14 mouse cellular contexts compared by ENCODE assay signal in the genomic region with DNA sequence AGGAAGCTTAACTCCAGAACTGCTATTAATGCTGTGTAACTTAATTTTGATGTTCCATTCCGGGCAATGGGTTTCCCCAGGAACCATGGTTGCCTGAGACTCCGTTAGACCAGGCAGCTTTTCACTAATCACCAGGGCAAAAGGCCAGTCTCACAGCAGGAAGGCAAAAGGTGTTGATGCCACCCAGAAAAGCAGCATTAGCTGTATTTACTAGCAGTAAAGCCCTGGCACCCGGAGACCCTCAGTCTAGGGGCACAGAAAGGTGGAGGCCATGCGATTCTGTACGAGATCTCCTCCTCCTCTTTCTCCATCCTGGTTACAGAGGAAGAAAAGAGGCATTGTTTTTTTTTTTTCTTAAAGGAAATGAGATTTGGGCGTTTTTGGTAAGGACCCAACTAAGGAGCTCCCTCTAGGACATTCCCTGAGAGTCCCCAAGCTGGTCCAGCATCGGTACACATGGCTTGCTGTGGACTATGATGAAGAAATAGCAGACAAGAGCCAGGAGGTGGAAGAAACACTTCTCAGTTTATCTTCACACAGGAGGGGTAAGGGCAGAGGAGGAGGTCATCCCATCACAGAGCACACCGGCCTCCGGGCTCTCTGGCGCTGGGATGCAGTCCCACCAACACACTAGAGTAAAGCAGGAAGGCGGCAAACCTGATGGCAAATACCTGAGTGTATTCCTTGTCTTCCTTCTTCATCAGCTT. TPM values are rescaled to one million over a fixed set of nuclear protein-coding genes. Genes with fewer than 3 reads are reported as not detected.
DNase-seq lines count a peak whose midpoint lies in the region; ATAC-seq lines count a peak whose summit lies in the region.
"Had no signal": no experiment of that assay in that cellular context is flagged by ENCODE, and none has a peak within 500 bp of the region (broad histone marks: within the 10 kb centered on the region; RNA-seq: fewer than 3 reads in every experiment).

No protein-coding gene starts in this region.

- H3K27me3 ChIP-seq in hindbrain, embryonic 13.5 days = no peaks in the 10 kb centered on the region
- H3K27me3 ChIP-seq in hindbrain, embryonic 14.5 days (ENCODE audit: control insufficient read depth, insufficient read depth, low read length) = no peaks in the 10 kb centered on the region
- H3K27me3 ChIP-seq in megakaryocyte, embryonic 14.5 days (replicated peaks) = no peaks in the 10 kb centered on the region
- H3K27me3 ChIP-seq: forebrain, embryonic 15.5 days; hindbrain, embryonic 15.5 days had no signal

- H3K4me1 ChIP-seq in hindbrain, embryonic 13.5 days (replicated peaks) = peaks cover 30% of the 10 kb centered on the region
- H3K4me1 ChIP-seq in hindbrain, embryonic 14.5 days (replicated peaks; ENCODE audit: control insufficient read depth, insufficient read depth, low read length) = peaks cover 20% of the 10 kb centered on the region
- H3K4me1 ChIP-seq in megakaryocyte, embryonic 14.5 days = peaks cover 61% of the 10 kb centered on the region

- H3K4me3 ChIP-seq in hindbrain, embryonic 13.5 days = no peak overlapping the region
- no peak overlapping the region for H3K4me3 ChIP-seq in hindbrain, embryonic 14.5 days (replicated peaks; ENCODE audit: low read length)
- H3K4me3 ChIP-seq in megakaryocyte, embryonic 14.5 days (replicated peaks) = peak overlapping the region; percentile 16
- H3K4me3 ChIP-seq: forebrain, embryonic 15.5 days; hindbrain, embryonic 15.5 days had no signal

- ATAC-seq in hindbrain, embryonic 13.5 days (ENCODE audit: low FRiP score) = no peak
- ATAC-seq in hindbrain, embryonic 14.5 days (ENCODE audit: low FRiP score) = no peak
- no peak for ATAC-seq in megakaryocyte, adult 5-6 weeks (ENCODE audit: poor library complexity, severe bottlenecking)
- ATAC-seq: forebrain, embryonic 15.5 days had no signal

- peak; percentile 67 for DNase-seq in cerebellum, adult 9-10 months
- DNase-seq in cerebellum, adult 11 months = no peak
- no peak for DNase-seq in hindbrain, embryonic 14.5 days (ENCODE audit: low spot score)
- DNase-seq in cerebellum, adult 9-11 months = peak; percentile 52
- no peak for DNase-seq in adrenal gland, postnatal 36 days
- DNase-seq: kidney, adult 2 months; layer of hippocampus, adult 9-11 months had no signal

- 74% methylated on average over 11 of the region's 11 CpGs for WGBS in hindbrain, embryonic 13.5 days
- 76% methylated on average over 11 of the region's 11 CpGs for WGBS in hindbrain, embryonic 14.5 days

- peaks cover 41% of the 10 kb centered on the region for H3K36me3 ChIP-seq in hindbrain, embryonic 13.5 days
- H3K36me3 ChIP-seq in hindbrain, embryonic 14.5 days (replicated peaks; ENCODE audit: control insufficient read depth, insufficient read depth) = peaks cover 19% of the 10 kb centered on the region
- peaks cover 61% of the 10 kb centered on the region for H3K36me3 ChIP-seq in megakaryocyte, embryonic 14.5 days (replicated peaks; ENCODE audit: low read length)

- H3K4me2 ChIP-seq in hindbrain, embryonic 13.5 days = no peak overlapping the region
- H3K4me2 ChIP-seq in hindbrain, embryonic 14.5 days (replicated peaks) = no peak overlapping the region
- H3K4me2 ChIP-seq: forebrain, embryonic 15.5 days; hindbrain, embryonic 15.5 days had no signal

- H3K9ac ChIP-seq in hindbrain, embryonic 13.5 days = peak overlapping the region; percentile 1
- no peak overlapping the region for H3K9ac ChIP-seq in hindbrain, embryonic 14.5 days
- H3K9ac ChIP-seq: forebrain, embryonic 15.5 days; hindbrain, embryonic 15.5 days had no signal

- no peaks in the 10 kb centered on the region for H3K9me3 ChIP-seq in hindbrain, embryonic 13.5 days
- H3K9me3 ChIP-seq in hindbrain, embryonic 14.5 days (ENCODE audit: control insufficient read depth, low read length) = no peaks in the 10 kb centered on the region
- peaks cover 7% of the 10 kb centered on the region; the same call in 1 of the 2 replicates for H3K9me3 ChIP-seq in megakaryocyte, embryonic 14.5 days
- H3K9me3 ChIP-seq: forebrain, embryonic 15.5 days; G1E; hindbrain, embryonic 15.5 days had no signal

- no peak overlapping the region for H3K27ac ChIP-seq in hindbrain, embryonic 13.5 days
- H3K27ac ChIP-seq in hindbrain, embryonic 14.5 days = no peak overlapping the region
- H3K27ac ChIP-seq: forebrain, embryonic 15.5 days; hindbrain, embryonic 15.5 days had no signal

RNA-seq across cellular contexts. Expression of a gene that starts 2.9 kb away (rescaled TPM):
- 82.0 and 82.8 TPM in 2 replicates for polyA plus RNA-seq in hindbrain, embryonic 13.5 days (2015; fragmentation: Nextera tagmentation; extraction: Ambion mirVana)
- 64.1 and 64.5 TPM in 2 replicates for polyA plus RNA-seq in hindbrain, embryonic 14.5 days (2014; fragmentation: Nextera tagmentation; extraction: Ambion mirVana)
- polyA plus RNA-seq in megakaryocyte, embryonic 14.5 days (2012; ENCODE audit: insufficient read depth, low replicate concordance) = 2.4 and 4.0 TPM in 2 replicates
- 99.8 and 112 TPM in 2 replicates for total RNA-seq in megakaryocyte, adult 5-6 weeks (2015)
- total RNA-seq in megakaryocyte, adult 5-6 weeks (2017) = 174 and 189 TPM in 2 replicates
- 10 to 100 TPM; 31.0 to 35.9 TPM for total RNA-seq in adrenal gland, postnatal 36 days (2021)

RNA-seq across cellular contexts. Expression of a gene that starts 2.9 kb away (rescaled TPM):
- 0.04 TPM in 1 of 2 replicates, not detected in the other for polyA plus RNA-seq in hindbrain, embryonic 13.5 days (2015; fragmentation: Nextera tagmentation; extraction: Ambion mirVana)
- 0.10 and 0.17 TPM in 2 replicates for polyA plus RNA-seq in hindbrain, embryonic 14.5 days (2014; fragmentation: Nextera tagmentation; extraction: Ambion mirVana)
- polyA plus RNA-seq in megakaryocyte, embryonic 14.5 days (2012; ENCODE audit: insufficient read depth, low replicate concordance) = not detected in 2 replicates
- total RNA-seq in megakaryocyte, adult 5-6 weeks (2015) = not detected in 2 replicates
- not detected in 2 replicates for total RNA-seq in megakaryocyte, adult 5-6 weeks (2017)
- not detected for total RNA-seq in adrenal gland, postnatal 36 days (2021)
- total RNA-seq: G1E; gastrocnemius, postnatal 4 days had no signal
- polyA plus RNA-seq: G1E; kidney, adult 2 months had no signal

RNA-seq across cellular contexts. Expression of a gene that starts 47.7 kb away (rescaled TPM):
- 0.66 and 0.79 TPM in 2 replicates for polyA plus RNA-seq in hindbrain, embryonic 13.5 days (2015; fragmentation: Nextera tagmentation; extraction: Ambion mirVana)
- 1.1 and 2.0 TPM in 2 replicates for polyA plus RNA-seq in hindbrain, embryonic 14.5 days (2014; fragmentation: Nextera tagmentation; extraction: Ambion mirVana)
- polyA plus RNA-seq in megakaryocyte, embryonic 14.5 days (2012; ENCODE audit: insufficient read depth, low replicate concordance) = not detected in 2 replicates
- total RNA-seq in megakaryocyte, adult 5-6 weeks (2015) = 0.47 and 1.2 TPM in 2 replicates
- total RNA-seq in megakaryocyte, adult 5-6 weeks (2017) = 0.28 and 0.37 TPM in 2 replicates
- total RNA-seq in adrenal gland, postnatal 36 days (2021) = under 1 TPM; 0.30 to 0.43 TPM
- polyA plus RNA-seq: G1E had no signal

Comparison
In these comparisons a context has a peak if more than half of its experiments do, and no peak if none do; other contexts are left out.
1. DNase-seq: peak in cerebellum, adult 9-10 months (single experiment) and cerebellum, adult 9-11 months (single experiment); none in cerebellum, adult 11 months (single experiment), hindbrain, embryonic 14.5 days (single experiment) and adrenal gland, postnatal 36 days (0 of 2).
2. RNA of a gene that starts 2.9 kb away (polyA plus RNA-seq): 82.0 to 82.8 TPM in hindbrain, embryonic 13.5 days and 64.1 to 64.5 TPM in hindbrain, embryonic 14.5 days; 2.4 to 4.0 TPM in megakaryocyte, embryonic 14.5 days; every median in the first group is over 10 times any median in the second.